Mouse (Mus musculus) lung, postnatal 10 days (tissue): ENCODE measurements at regions not wholly inside any gene's neighbourhood (a gene's known extent, or its start where the extent isn't known, plus 50 kb on each side); places are given as distances from the start of the nearest gene placed in this dataset.
"Not testable (repeated sequence)": the region's sequence is repeated elsewhere in the genome, so short reads cannot be mapped to it uniquely, and the experiment has no call there.

Experiments
- DNase-seq: peaks from one replicate; pipeline ENCODE4 v3.0.0; 2021

DNA sequence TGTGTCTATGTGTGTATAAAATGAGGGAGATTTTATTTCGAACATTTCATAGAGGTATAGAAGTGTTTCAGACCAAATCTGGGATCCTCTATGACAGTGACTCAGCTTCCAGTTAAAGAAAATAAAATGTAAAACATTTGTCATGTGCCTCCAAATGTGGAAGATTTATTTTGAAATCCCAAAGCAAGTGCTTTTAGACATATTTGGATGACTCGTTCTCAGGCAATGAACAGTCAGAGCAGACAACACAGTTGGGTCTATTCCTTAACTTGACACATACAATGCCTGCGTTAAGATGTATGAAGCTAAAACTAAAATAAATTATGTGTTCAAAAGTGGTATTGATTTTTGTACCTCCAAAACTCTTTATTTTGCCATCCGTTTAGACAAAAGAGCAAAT, 830.4 kb upstream of the Grm7 start:
- DNase-seq: no peak

DNA sequence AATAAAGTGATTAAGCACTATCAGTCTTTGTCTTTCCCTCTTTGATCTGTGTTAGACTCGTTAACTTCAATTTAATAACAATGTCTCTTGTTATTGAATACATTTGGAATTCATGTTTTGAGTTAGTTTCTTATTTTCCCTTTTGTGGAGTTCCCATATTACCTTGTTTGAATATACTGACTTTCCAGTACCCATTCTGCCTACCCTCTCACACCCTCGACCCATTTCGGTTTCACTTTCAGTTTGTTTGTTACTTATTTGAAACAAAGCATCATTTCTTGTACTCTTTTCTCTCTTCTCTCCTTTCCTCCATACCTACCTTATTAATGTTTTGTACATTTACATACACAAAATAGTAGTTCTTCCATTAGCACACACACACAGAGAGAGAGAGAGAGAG, 797.1 kb upstream of the Grm7 start:
- no peak for DNase-seq

DNA sequence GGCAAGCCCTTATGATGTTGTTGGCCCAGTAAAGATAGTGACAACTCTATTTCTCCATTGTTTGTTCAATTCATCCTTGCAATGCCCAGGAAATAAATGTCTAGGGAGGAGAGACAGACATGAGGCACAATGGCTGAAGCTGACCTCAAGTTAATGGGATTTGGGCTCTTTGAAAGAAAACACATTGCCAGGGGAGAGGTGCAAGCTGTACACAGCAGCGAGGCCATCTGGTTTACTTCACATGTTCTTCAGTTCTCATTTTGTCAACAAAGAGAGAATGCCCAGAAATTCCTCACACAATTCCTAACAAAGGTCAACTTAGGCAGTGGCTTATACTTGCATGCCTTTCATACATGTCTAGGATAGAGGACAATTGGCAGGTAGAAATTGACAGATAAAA, 789.6 kb upstream of the Grm7 start:
- peak; percentile 13 for DNase-seq

DNA sequence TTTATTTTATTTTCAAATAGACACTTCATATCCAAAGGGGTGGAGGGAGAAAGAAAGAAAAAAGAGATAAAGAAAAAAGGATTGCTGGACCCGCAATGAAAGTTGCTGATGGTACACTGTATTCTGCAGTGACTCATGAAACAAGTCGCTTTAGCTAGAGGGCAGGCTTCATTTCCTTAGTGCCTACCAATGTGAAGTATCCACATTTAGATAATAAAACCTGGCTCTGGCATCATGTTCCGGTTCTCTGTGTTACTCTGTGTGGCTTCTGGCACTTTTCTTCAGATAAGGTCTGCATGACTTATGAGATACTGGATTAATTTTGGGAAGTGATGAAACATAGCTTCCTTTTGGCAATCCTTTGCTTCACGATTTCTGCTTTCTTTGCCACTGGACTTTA, 782.0 kb upstream of the Grm7 start:
- no peak for DNase-seq

DNA sequence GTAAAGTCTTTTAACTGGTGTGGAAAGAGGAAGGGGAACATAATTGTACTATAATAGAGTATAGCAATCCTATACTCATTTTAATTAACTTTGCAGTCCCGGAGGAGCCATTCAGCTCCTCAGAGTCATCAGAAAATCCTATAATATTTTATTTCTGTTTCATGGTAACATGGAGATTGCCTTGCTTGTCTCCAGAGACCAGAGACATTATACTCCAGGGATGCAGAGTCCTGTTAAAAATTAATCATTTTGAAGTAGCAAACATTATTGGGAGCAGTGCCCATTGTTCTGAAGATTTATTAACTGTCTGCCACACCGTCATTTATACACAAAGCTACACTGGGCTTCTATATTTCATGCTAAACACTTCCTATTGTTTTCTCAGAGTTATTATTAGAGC, 771.2 kb upstream of the Grm7 start:
- no peak for DNase-seq

DNA sequence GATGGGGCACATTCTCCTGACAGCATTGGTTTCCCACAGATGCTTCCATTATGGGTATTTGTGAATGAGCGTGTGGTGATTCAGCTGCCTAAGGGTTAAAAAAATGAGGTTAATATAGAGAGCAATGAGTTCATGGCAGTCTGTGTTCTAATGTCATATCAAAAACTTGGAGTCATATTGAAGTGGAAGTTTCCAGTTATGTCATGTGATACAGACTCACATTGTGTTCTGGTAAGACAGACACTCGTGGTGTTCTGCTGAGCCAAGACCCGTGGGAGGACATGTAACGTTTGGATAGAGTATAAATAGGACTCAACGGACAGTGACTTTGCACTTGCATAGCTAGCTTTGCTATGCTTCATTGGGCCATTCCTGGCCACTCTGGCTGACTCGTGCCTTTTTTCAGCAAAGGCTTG, 770.7 kb upstream of the Grm7 start:
- no peak for DNase-seq

DNA sequence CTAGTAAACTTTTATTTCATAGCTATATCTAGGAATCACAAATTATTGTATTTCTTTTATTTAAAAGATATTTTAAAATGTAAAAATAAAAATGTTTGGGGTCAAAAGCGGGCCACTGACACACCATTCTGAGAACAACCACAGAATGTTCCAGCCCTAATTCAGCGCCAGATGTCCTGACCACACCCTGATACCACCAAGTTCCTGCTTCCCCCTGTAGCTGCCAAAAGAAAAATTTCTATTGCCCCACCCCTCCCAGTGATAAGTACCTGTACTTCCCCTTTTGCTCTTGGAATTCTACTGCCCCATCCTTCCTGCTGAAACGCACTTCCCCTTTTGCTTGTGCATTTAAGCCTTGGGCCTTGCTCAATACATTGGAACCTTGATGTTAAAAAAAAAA, 769.8 kb upstream of the Grm7 start:
- DNase-seq: not testable (repeated sequence)

DNA sequence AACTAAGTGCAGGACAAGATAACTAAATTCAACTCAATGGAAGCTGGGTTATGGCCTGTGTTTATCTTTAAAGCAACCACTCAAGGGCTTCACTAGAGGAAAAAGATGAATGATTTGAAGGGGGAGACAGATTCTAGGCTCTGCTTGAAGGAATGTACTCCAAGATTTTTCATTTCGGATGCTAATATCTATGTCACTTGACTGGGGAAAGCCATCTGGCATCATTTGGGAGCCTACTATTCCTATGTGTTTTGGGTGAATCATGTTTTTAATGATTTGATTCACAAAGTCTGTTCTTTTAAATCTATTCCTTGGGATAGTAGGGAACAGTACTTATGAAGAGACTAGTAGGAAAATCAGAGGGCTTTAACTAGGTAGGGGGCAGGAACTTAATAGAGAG, 766.2 kb upstream of the Grm7 start:
- no peak for DNase-seq

DNA sequence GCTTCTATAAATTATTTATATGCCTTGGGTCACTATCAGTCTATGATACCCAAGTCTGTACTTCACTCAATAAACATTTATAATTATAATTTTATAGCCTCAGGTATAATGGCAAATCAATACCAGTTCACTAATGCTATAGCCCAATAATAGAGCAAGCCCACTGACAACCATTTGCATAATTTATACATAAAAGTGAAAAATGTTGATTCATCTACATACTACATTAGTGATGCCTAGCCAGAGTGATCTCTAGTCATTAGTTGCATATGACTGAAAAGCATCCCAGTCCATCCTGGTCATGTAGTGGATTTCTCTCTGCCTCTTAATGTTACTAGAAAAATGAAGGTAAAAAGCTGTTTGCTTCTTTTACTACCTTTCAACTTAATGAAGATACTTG, 721.6 kb upstream of the Grm7 start:
- no peak for DNase-seq

DNA sequence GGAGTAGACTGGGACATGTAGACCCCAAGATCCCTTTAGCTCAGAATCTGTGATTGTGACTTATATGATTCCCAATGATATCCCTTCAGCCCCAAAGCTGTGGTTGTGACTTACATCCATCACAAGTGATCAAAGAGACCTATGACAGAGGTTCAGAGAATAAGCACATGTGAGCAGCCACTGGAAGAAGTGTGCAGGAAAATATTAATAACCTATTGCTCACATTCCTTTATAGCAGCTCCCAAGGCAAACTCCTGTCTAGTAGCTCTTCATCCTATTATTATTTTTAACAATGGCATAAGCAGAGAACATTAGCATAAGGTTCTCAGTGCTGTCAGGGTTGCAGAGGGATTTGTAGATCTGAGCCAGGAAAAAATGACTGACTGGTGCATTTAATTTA, 696.9 kb upstream of the Grm7 start:
- no peak for DNase-seq

DNA sequence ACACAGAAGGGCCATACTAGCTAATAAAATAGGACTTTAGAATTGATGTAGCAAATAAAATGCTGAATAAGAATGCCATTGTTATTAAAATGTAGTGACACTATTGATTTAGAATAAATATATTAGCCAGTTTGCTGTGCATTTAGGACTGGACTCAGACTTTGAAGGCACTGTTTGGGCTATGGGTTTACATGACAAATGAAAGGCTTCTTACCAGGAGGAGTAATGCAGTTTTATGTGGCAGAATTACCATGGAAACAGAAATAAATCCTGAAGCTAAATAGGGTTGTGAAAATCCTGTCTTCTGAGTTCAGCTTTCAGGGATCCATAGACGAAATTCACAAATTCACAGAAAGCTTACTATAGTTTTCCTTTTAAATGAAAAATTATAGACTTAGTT, 696.5 kb upstream of the Grm7 start:
- DNase-seq: no peak

DNA sequence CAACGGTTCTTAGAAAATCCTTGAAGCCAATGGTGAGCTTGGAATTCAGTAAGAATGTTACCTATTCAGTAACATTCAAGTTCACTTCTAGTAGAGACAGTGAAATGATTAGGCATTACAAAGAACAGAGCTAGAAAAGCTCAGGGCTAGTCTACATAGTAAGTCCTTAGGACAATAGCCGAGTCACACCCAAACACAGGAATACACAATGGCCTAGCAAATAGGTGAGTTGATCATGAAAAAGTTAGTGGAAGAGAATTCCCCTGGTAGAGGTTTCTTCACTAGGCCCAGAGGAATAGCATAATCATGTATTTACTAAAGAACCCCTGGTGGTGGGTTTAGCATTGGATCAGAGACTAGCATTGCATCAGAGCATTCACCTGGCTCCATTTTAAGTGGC, 687.5 kb upstream of the Grm7 start:
- not testable (repeated sequence) for DNase-seq
